Comparison of ENCODE assay signal across 13 mouse cellular contexts in genomic region chr12:13009470-13009869, GRCm38 (mm10).
DNase-seq lines count a peak whose midpoint lies in the region; ATAC-seq and TF ChIP-seq lines count a peak whose summit lies in the region.
"Had no signal": no experiment of that assay in that cellular context is flagged by ENCODE, and none has a peak within 500 bp of the region (broad histone marks: within the 10 kb centered on the region; RNA-seq: fewer than 3 reads in every experiment).

No protein-coding gene starts in this region.

- H3K4me3 ChIP-seq in lung, postnatal 0 days (ENCODE audit: low read depth, low read length): no peak overlapping the region
- H3K4me3 ChIP-seq: heart, embryonic 13.5 days; limb, embryonic 13.5 days had no signal

- H3K36me3 ChIP-seq in lung, postnatal 0 days (ENCODE audit: insufficient read depth, low read length): no peaks in the 10 kb centered on the region
- H3K36me3 ChIP-seq: heart, embryonic 13.5 days; limb, embryonic 13.5 days had no signal

- H3K9me3 ChIP-seq in lung, postnatal 0 days (ENCODE audit: low read length): no peaks in the 10 kb centered on the region
- H3K9me3 ChIP-seq: heart, embryonic 13.5 days; limb, embryonic 13.5 days had no signal

- H3K27me3 ChIP-seq in lung, postnatal 0 days (replicated peaks; ENCODE audit: insufficient read depth, low read length): no peaks in the 10 kb centered on the region
- H3K27me3 ChIP-seq: heart, embryonic 13.5 days; limb, embryonic 13.5 days had no signal

- TF ChIP-seq CTCF in lung, postnatal 0 days (IDR thresholded peaks at IDR 0.05): peak; percentile 22

- no peak overlapping the region for H3K9ac ChIP-seq in lung, postnatal 0 days (replicated peaks; ENCODE audit: low read depth)
- H3K9ac ChIP-seq: heart, embryonic 13.5 days; limb, embryonic 13.5 days had no signal

- peak; percentile 35 for DNase-seq in gastrocnemius, postnatal 10 days
- no peak for DNase-seq in gastrocnemius, postnatal 25 days
- no peak for DNase-seq in lung, postnatal 0 days (ENCODE audit: low spot score)
- DNase-seq in lung, postnatal 14 days: no peak
- DNase-seq in adrenal gland, postnatal 36 days: peak; percentile 27 to 42
- peak; percentile 26 for DNase-seq in thymus, postnatal 14 days
- no peak for DNase-seq in Muller cell, postnatal 12 days (ENCODE audit: inconsistent ontology term)
- no peak for DNase-seq in right cerebral cortex, postnatal 14 days
- DNase-seq: cerebellum, adult 11 months; kidney, postnatal 14 days; midbrain, embryonic 14.5 days had no signal

- TF ChIP-seq EP300 in lung, postnatal 0 days (IDR thresholded peaks at IDR 0.05): no peak

- ATAC-seq in lung, postnatal 0 days: no peak

- H3K4me1 ChIP-seq in lung, postnatal 0 days (ENCODE audit: insufficient read depth, low read depth, low read length): no peaks in the 10 kb centered on the region
- H3K4me1 ChIP-seq: heart, embryonic 13.5 days; limb, embryonic 13.5 days had no signal

- WGBS in lung, postnatal 0 days: 24% methylated on average over 2 of the region's 2 CpGs

- no peak overlapping the region for H3K4me2 ChIP-seq in lung, postnatal 0 days (replicated peaks; ENCODE audit: low read depth, low read length)
- H3K4me2 ChIP-seq: heart, embryonic 13.5 days; limb, embryonic 13.5 days had no signal

- H3K27ac ChIP-seq in lung, postnatal 0 days (ENCODE audit: low read length): no peak overlapping the region
- H3K27ac ChIP-seq: heart, embryonic 13.5 days; limb, embryonic 13.5 days had no signal

Comparison
In these comparisons a context has a peak if more than half of its experiments do, and no peak if none do; other contexts are left out.
1. DNase-seq: peak in gastrocnemius, postnatal 10 days (single experiment), adrenal gland, postnatal 36 days (2 of 2) and thymus, postnatal 14 days (single experiment); none in gastrocnemius, postnatal 25 days (single experiment), lung, postnatal 0 days (single experiment), lung, postnatal 14 days (single experiment), Muller cell, postnatal 12 days (single experiment) and right cerebral cortex, postnatal 14 days (single experiment).